Mouse (Mus musculus): ENCODE data around the gene Rhou. TPM values are rescaled to one million over a fixed set of nuclear protein-coding genes. Genes with fewer than 3 reads are reported as not detected.
A peak's percentile ranks its signal among the peaks of the same experiment; 100 is the strongest.

The Rhou gene
- polyA plus RNA-seq, 2 experiments: 1.2 to 2.7 TPM

DNA sequence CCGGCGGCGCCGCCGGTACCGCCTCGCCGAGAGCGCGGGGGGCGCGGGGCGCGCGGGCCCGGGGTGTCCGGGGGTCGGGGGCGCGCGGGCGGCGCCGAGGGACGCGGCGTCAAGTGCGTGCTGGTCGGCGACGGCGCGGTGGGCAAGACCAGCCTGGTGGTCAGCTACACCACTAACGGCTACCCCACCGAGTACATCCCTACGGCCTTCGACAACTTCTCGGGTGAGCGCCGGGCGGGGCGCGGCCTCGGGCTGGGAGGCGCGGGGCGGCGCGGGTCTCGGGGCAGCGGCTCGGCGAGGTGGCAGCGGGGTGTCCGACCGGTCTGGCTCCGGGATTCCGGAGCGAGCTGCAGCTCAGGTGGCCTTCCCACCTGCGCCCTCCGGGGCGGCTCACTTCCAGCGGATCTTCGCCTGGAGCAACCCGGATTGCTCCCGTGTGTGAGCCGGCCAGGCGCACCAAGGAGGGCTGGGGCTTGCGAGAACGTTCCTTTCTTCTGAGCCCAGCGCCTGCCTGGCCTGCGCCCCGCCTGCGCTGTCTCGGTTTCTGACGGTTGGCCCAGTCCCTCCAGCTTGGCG lies 353 bp downstream of the Rhou start:
- TF ChIP-seq EP300 (IDR thresholded peaks at IDR 0.05; ENCODE audit: low read depth): no peak
- no peak for TF ChIP-seq CTCF (IDR thresholded peaks at IDR 0.05; ENCODE audit: low read depth)
- ATAC-seq (ENCODE audit: insufficient read depth): peak; percentile 32; the same call in 1 of the 2 replicates
- Histone ChIP-seq H3K36me3 (replicated peaks; ENCODE audit: control insufficient read depth, insufficient read depth, low read depth) (no peaks in the 10 kb centered on the region), H3K9me3 (ENCODE audit: control insufficient read depth, low read length) (no peaks in the 10 kb centered on the region), H3K4me2 (ENCODE audit: low read depth) (peak overlapping the region; percentile 58), H3K4me1 (replicated peaks; ENCODE audit: control insufficient read depth in 2 of 2, insufficient read depth in 2 of 2, low read length in 1 of 2) (peaks cover 0 to 3% of the 10 kb centered on the region in 2 experiments; a peak in 1 of 4 replicates), H3K27me3 (ENCODE audit: control insufficient read depth, insufficient read depth, low read length) (peaks cover 35% of the 10 kb centered on the region), H3K27ac (no peak overlapping the region), H3K4me3 (ENCODE audit: insufficient read depth in 1 of 2, low read depth in 2 of 2, low read length in 2 of 2) (peak overlapping the region; percentile 57 to 60), H3K9ac (replicated peaks) (peak overlapping the region; percentile 40)
- under 1% methylated on average over 66 of the region's 77 CpGs for WGBS (ENCODE audit: insufficient replicate concordance)
- no peak for DNase-seq (ENCODE audit: low read depth in 3 of 3, low spot score in 3 of 3)

DNA sequence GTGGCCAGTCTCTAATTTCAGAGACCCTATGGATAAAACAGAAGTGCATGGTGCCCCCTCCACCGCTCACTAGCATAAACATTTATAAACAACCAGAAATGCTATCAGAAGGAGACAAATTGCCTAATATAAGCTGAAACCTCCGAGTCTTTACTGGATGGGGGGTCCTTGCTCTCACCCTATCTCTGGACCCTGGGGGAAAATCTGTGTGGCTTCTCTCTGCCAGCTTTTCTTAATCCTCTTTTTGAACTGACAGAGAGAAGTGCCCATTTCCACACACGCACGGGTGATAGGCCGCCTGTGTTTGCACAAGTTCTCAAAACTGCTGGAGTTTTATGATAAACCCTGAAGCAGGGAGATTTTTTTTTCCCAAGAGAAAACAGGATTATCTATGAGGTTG lies 1.0 kb downstream of the Rhou start:
- Histone ChIP-seq H3K27me3 (ENCODE audit: control insufficient read depth, insufficient read depth, low read length) (peaks cover 35% of the 10 kb centered on the region), H3K4me3 (ENCODE audit: insufficient read depth in 1 of 2, low read depth in 2 of 2, low read length in 2 of 2) (peak overlapping the region in 1 of 2 experiments; percentile 57; a peak in 2 of 4 replicates), H3K9me3 (ENCODE audit: control insufficient read depth, low read length) (no peaks in the 10 kb centered on the region), H3K4me1 (replicated peaks; ENCODE audit: control insufficient read depth in 2 of 2, insufficient read depth in 2 of 2, low read length in 1 of 2) (peaks cover 0 to 3% of the 10 kb centered on the region in 2 experiments; a peak in 1 of 4 replicates), H3K4me2 (ENCODE audit: low read depth) (peak overlapping the region; percentile 58), H3K9ac (replicated peaks) (no peak overlapping the region), H3K27ac (no peak overlapping the region), H3K36me3 (replicated peaks; ENCODE audit: control insufficient read depth, insufficient read depth, low read depth) (no peaks in the 10 kb centered on the region)
- TF ChIP-seq EP300 (IDR thresholded peaks at IDR 0.05; ENCODE audit: low read depth) (no peak), CTCF (IDR thresholded peaks at IDR 0.05; ENCODE audit: low read depth) (no peak)
- 23% methylated on average over 5 of the region's 5 CpGs for WGBS (ENCODE audit: insufficient replicate concordance)
- ATAC-seq (ENCODE audit: insufficient read depth) (no peak), DNase-seq (ENCODE audit: low read depth in 3 of 3, low spot score in 3 of 3) (no peak)

DNA sequence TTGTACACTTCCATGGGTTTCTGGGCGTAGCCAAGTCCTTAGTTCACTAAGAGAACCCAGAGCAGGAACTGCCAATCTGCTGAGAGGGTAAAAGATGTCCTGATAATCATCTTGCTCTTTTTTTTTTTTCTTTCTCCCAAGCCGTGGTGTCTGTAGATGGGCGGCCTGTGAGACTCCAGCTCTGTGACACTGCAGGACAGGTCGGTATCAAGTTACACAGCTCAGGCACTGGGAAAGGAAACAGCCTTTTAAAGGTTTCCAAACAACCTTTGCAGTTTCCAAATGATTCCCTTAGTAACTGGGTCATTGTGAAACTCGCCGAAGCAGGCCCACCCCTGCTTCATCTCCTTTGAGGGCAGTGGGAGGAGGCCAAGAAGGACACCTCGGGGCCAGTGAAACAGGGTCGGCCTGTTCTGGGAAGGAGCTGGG lies 1.6 kb downstream of the Rhou start:
- WGBS (ENCODE audit: insufficient replicate concordance): 12% methylated on average over 8 of the region's 8 CpGs
- Histone ChIP-seq H3K27ac (no peak overlapping the region), H3K27me3 (ENCODE audit: control insufficient read depth, insufficient read depth, low read length) (peaks cover 35% of the 10 kb centered on the region), H3K4me2 (ENCODE audit: low read depth) (peak overlapping the region; percentile 58), H3K9ac (replicated peaks) (no peak overlapping the region), H3K36me3 (replicated peaks; ENCODE audit: control insufficient read depth, insufficient read depth, low read depth) (no peaks in the 10 kb centered on the region), H3K9me3 (ENCODE audit: control insufficient read depth, low read length) (no peaks in the 10 kb centered on the region), H3K4me1 (replicated peaks; ENCODE audit: control insufficient read depth in 2 of 2, insufficient read depth in 2 of 2, low read length in 1 of 2) (peaks cover 0 to 3% of the 10 kb centered on the region in 2 experiments; a peak in 1 of 4 replicates), H3K4me3 (ENCODE audit: insufficient read depth in 1 of 2, low read depth in 2 of 2, low read length in 2 of 2) (peak overlapping the region in 1 of 2 experiments; percentile 1; a peak in 1 of 4 replicates)
- no peak for TF ChIP-seq CTCF (IDR thresholded peaks at IDR 0.05; ENCODE audit: low read depth)
- TF ChIP-seq EP300 (IDR thresholded peaks at IDR 0.05; ENCODE audit: low read depth): no peak
- peak in 1 of 3 experiments; percentile 17 for DNase-seq (ENCODE audit: low read depth in 3 of 3, low spot score in 3 of 3)
- no peak for ATAC-seq (ENCODE audit: insufficient read depth)

DNA sequence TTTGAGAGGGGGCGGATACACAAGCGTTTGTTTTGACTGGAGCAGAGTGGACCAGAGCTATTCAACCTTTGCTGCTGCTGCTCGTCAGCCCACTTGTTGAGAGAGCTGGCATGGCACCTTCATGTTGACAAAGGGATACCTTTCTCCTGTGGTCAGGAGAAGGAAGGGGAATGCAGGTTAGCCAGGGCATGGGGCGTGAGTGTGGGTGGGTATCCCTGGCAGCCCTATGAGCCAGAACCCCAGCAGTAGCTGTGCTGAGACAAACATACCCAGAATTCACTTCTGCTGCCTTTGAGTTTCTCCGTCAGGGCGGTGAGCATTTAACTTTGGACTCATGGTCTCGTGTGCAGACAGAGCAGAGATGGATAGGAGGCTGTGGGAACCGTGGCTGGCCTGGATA lies 4.1 kb downstream of the Rhou start:
- WGBS (ENCODE audit: insufficient replicate concordance): 56% methylated on average over 8 of the region's 8 CpGs
- H3K27me3 ChIP-seq (ENCODE audit: control insufficient read depth, insufficient read depth, low read length): peaks cover 32% of the 10 kb centered on the region
- H3K4me1 ChIP-seq (replicated peaks; ENCODE audit: control insufficient read depth in 2 of 2, insufficient read depth in 2 of 2, low read length in 1 of 2): peaks cover 0 to 3% of the 10 kb centered on the region in 2 experiments; a peak in 1 of 4 replicates
- no peak for DNase-seq (ENCODE audit: low read depth in 3 of 3, low spot score in 3 of 3)
- ATAC-seq (ENCODE audit: insufficient read depth): no peak
- H3K4me3 ChIP-seq (ENCODE audit: insufficient read depth in 1 of 2, low read depth in 2 of 2, low read length in 2 of 2): no peak overlapping the region
- no peak overlapping the region for H3K27ac ChIP-seq
- TF ChIP-seq CTCF (IDR thresholded peaks at IDR 0.05; ENCODE audit: low read depth): no peak
- no peak for TF ChIP-seq EP300 (IDR thresholded peaks at IDR 0.05; ENCODE audit: low read depth)
- no peaks in the 10 kb centered on the region for H3K36me3 ChIP-seq (replicated peaks; ENCODE audit: control insufficient read depth, insufficient read depth, low read depth)
- H3K4me2 ChIP-seq (ENCODE audit: low read depth): no peak overlapping the region
- H3K9me3 ChIP-seq (ENCODE audit: control insufficient read depth, low read length): no peaks in the 10 kb centered on the region
- H3K9ac ChIP-seq (replicated peaks): no peak overlapping the region

DNA sequence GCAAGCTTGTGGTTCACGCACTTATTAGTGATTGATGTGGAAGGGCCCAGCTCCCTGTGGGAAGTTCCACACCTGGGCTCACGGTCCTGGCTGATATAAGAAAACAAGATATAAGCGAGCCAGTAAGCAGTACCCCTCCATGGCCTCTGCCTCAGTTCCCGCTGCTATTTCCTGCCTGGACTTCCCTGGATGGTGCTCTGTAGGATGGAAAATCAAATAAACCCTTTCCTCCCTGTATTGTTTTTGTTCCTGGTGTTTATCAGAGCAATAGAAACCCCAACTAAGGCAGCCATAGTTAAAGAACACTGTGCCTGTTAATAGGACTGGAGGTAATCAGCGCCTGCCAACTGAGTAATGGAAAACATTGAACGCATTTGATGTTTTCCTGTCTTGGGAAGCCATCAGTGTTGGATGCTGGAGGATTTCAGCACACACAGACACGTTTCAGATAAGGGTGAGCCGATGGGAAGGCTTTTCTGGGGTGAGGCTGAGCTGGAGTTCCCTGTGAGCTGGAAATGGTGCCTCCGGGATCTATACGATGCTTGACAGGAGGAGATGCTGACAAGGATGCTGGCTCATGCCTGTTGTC lies 5.8 kb downstream of the Rhou start:
- Histone ChIP-seq H3K27me3 (ENCODE audit: control insufficient read depth, insufficient read depth, low read length) (peaks cover 15% of the 10 kb centered on the region), H3K9ac (replicated peaks) (no peak overlapping the region), H3K36me3 (replicated peaks; ENCODE audit: control insufficient read depth, insufficient read depth, low read depth) (no peaks in the 10 kb centered on the region), H3K4me2 (ENCODE audit: low read depth) (no peak overlapping the region), H3K4me3 (ENCODE audit: insufficient read depth in 1 of 2, low read depth in 2 of 2, low read length in 2 of 2) (no peak overlapping the region), H3K4me1 (replicated peaks; ENCODE audit: control insufficient read depth in 2 of 2, insufficient read depth in 2 of 2, low read length in 1 of 2) (peaks cover 0 to 3% of the 10 kb centered on the region in 2 experiments; a peak in 1 of 4 replicates), H3K9me3 (ENCODE audit: control insufficient read depth, low read length) (no peaks in the 10 kb centered on the region), H3K27ac (no peak overlapping the region)
- DNase-seq (ENCODE audit: low read depth in 3 of 3, low spot score in 3 of 3) (no peak), ATAC-seq (ENCODE audit: insufficient read depth) (no peak)
- TF ChIP-seq EP300 (IDR thresholded peaks at IDR 0.05; ENCODE audit: low read depth) (no peak), CTCF (IDR thresholded peaks at IDR 0.05; ENCODE audit: low read depth) (no peak)
- 57% methylated on average over 10 of the region's 10 CpGs for WGBS (ENCODE audit: insufficient replicate concordance)

All from liver, embryonic 14.5 days (tissue).